Mouse (Mus musculus) brain, embryonic 14.5 days (tissue): ENCODE measurements at regions not wholly inside any gene's neighbourhood (a gene's known extent, or its start where the extent isn't known, plus 50 kb on each side); places are given as distances from the start of the nearest gene placed in this dataset.

Source experiments
- DNase-seq: peaks from one replicate; pipeline ENCODE4 v3.0.0-alpha.2; 2011; ENCODE audit warnings: low read depth
- CTCF ChIP-seq: fragments of 200-500 bp; IDR thresholded peaks from 2 replicates; pipeline ENCODE4 v1.5.1; 2012; ENCODE audit warnings: inconsistent platforms, mild to moderate bottlenecking, moderate library complexity, borderline replicate concordance; ENCODE audit not compliant: insufficient read depth, insufficient read length; ENCODE audit errors: extremely low read depth
- POLR2A ChIP-seq: fragments of 200-500 bp; IDR thresholded peaks from 2 replicates; pipeline ENCODE4 v1.6.1; 2012; ENCODE audit warnings: mild to moderate bottlenecking, inconsistent platforms, borderline replicate concordance; ENCODE audit not compliant: poor library complexity, insufficient read depth, insufficient read length, severe bottlenecking; ENCODE audit errors: extremely low read depth

- TF ChIP-seq POLR2A = no peak
- TF ChIP-seq CTCF = peak; percentile 34; the same call in 1 of the 2 replicates
- DNase-seq = peak; percentile 75
Measured at GRCm38 (mm10) chr5:62939050-62939449, 125.4 kb downstream of the Dthd1 start.
